Mouse (Mus musculus) midbrain, embryonic 14.5 days (tissue): ENCODE measurements at regions not wholly inside any gene's neighbourhood (a gene's known extent, or its start where the extent isn't known, plus 50 kb on each side); places are given as distances from the start of the nearest gene placed in this dataset.
"Not testable (repeated sequence)": the region's sequence is repeated elsewhere in the genome, so short reads cannot be mapped to it uniquely, and the experiment has no call there.

ENCODE experiments used
- ATAC-seq: fragments of 200-750 bp; cut with Nextera tagmentation; 2 replicates; pipeline ENCODE4 v1.8.0; 2017; ENCODE audit warnings: moderate number of reproducible peaks, moderate library complexity; ENCODE audit not compliant: low FRiP score, low TSS enrichment
- DNase-seq: peaks from one replicate; pipeline ENCODE4 v3.0.0-alpha.2; 2015
- H3K27ac ChIP-seq: fragments of 300-500 bp; sonication (generic); replicated peaks from 2 replicates; pipeline ENCODE4 v1.5.1; 2014; ENCODE audit warnings: mild to moderate bottlenecking, low read depth, low read length, moderate library complexity
- H3K27me3 ChIP-seq: fragments of 300-500 bp; sonication (generic); 2 replicates; pipeline ENCODE4 v1.6.1; 2014; ENCODE audit warnings: low read length, control low read depth, mixed read lengths; ENCODE audit not compliant: control insufficient read depth, insufficient read depth
- H3K36me3 ChIP-seq: fragments of 300-500 bp; sonication (generic); 2 replicates; pipeline ENCODE4 v1.6.1; 2014; ENCODE audit warnings: low read length, control low read depth; ENCODE audit not compliant: control insufficient read depth, insufficient read depth
- H3K4me1 ChIP-seq: fragments of 300-500 bp; sonication (generic); 2 replicates; pipeline ENCODE4 v1.6.1; 2014; ENCODE audit warnings: mild to moderate bottlenecking, antibody characterized with exemption, low read length, control low read depth; ENCODE audit not compliant: control insufficient read depth, insufficient read depth
- H3K4me2 ChIP-seq: fragments of 300-500 bp; sonication (generic); 2 replicates; pipeline ENCODE4 v1.6.1; 2014; ENCODE audit warnings: mild to moderate bottlenecking, low read length, moderate library complexity
- H3K4me3 ChIP-seq: fragments of 300-500 bp; sonication (generic); replicated peaks from 2 replicates; pipeline ENCODE4 v1.5.1; 2014; ENCODE audit warnings: low read depth, low read length
- H3K9ac ChIP-seq: fragments of 300-500 bp; sonication (generic); replicated peaks from 2 replicates; pipeline ENCODE4 v1.6.1; 2014; ENCODE audit warnings: mild to moderate bottlenecking, low read length, moderate library complexity
- H3K9me3 ChIP-seq: fragments of 300-500 bp; sonication (generic); 2 replicates; pipeline ENCODE4 v1.6.1; 2016; ENCODE audit warnings: low read length, control low read depth, mixed read lengths; ENCODE audit not compliant: control insufficient read depth
- WGBS: fragments of 180-500 bp; shearing (Covaris S2); extraction: QIAGEN DNeasy Blood & Tissue Kit; methylation state at CpG from one replicate; pipeline ENCODE4 v1.1.7; 2014; 5-methylcytosine and 5-hydroxymethylcytosine counted together

GRCm38 (mm10) chr8:103702236-103702635 is 399.2 kb upstream of the Cdh5 start:
- DNase-seq: peak; percentile 18
- Histone ChIP-seq H3K36me3 (no peaks in the 10 kb centered on the region), H3K4me2 (no peak overlapping the region), H3K9ac (no peak overlapping the region), H3K4me1 (no peaks in the 10 kb centered on the region), H3K4me3 (no peak overlapping the region), H3K27ac (no peak overlapping the region), H3K9me3 (peaks cover 9% of the 10 kb centered on the region; the same call in 1 of the 2 replicates), H3K27me3 (no peaks in the 10 kb centered on the region)
- WGBS: 52% methylated on average over 2 of the region's 2 CpGs
- no peak for ATAC-seq

- H3K4me3 ChIP-seq: no peak overlapping the region
- H3K36me3 ChIP-seq: no peaks in the 10 kb centered on the region
- DNase-seq (no peak), ATAC-seq (no peak)
- H3K4me1 ChIP-seq: no peaks in the 10 kb centered on the region
- no peaks in the 10 kb centered on the region for H3K27me3 ChIP-seq
- peaks cover 5% of the 10 kb centered on the region; the same call in 1 of the 2 replicates for H3K9me3 ChIP-seq
- WGBS: 87% methylated on average over 2 of the region's 2 CpGs
- H3K9ac ChIP-seq: no peak overlapping the region
- H3K27ac ChIP-seq: no peak overlapping the region
- no peak overlapping the region for H3K4me2 ChIP-seq
These were observed 395.3 kb upstream of the Cdh5 start for GRCm38 (mm10) chr8:103706084-103706483.

GRCm38 (mm10) chr8:103710871-103711270 is 390.6 kb upstream of the Cdh5 start:
- not testable (repeated sequence) for H3K4me3 ChIP-seq, H3K4me1 ChIP-seq, H3K27ac ChIP-seq, H3K4me2 ChIP-seq, H3K36me3 ChIP-seq, H3K9ac ChIP-seq, DNase-seq, ATAC-seq, H3K9me3 ChIP-seq, H3K27me3 ChIP-seq
- 86% methylated on average over 7 of the region's 7 CpGs for WGBS

GRCm38 (mm10) chr8:103717723-103718122 is 383.7 kb upstream of the Cdh5 start:
- no peak overlapping the region for H3K4me2 ChIP-seq
- no peak overlapping the region for H3K4me3 ChIP-seq
- DNase-seq: no peak
- no peaks in the 10 kb centered on the region for H3K27me3 ChIP-seq
- no peaks in the 10 kb centered on the region for H3K9me3 ChIP-seq
- H3K4me1 ChIP-seq: no peaks in the 10 kb centered on the region
- no peaks in the 10 kb centered on the region for H3K36me3 ChIP-seq
- no peak overlapping the region for H3K9ac ChIP-seq
- H3K27ac ChIP-seq: no peak overlapping the region
- no peak for ATAC-seq
- WGBS: 74% methylated on average over 4 of the region's 4 CpGs

GRCm38 (mm10) chr8:103733466-103733865 is 368.0 kb upstream of the Cdh5 start:
- Histone ChIP-seq H3K36me3 (no peaks in the 10 kb centered on the region), H3K4me3 (no peak overlapping the region), H3K4me2 (no peak overlapping the region), H3K9ac (no peak overlapping the region), H3K27me3 (no peaks in the 10 kb centered on the region), H3K27ac (no peak overlapping the region), H3K4me1 (no peaks in the 10 kb centered on the region), H3K9me3 (no peaks in the 10 kb centered on the region)
- no peak for ATAC-seq
- DNase-seq: no peak
- 96% methylated on average over 3 of the region's 3 CpGs for WGBS

- no peak for DNase-seq
These were observed 363.1 kb upstream of the Cdh5 start for GRCm38 (mm10) chr8:103738330-103738729.

GRCm38 (mm10) chr8:103741395-103741794 is 360.0 kb upstream of the Cdh5 start:
- Histone ChIP-seq H3K4me1 (no peaks in the 10 kb centered on the region), H3K4me3 (no peak overlapping the region), H3K27ac (no peak overlapping the region), H3K9me3 (no peaks in the 10 kb centered on the region), H3K4me2 (no peak overlapping the region), H3K27me3 (no peaks in the 10 kb centered on the region), H3K36me3 (no peaks in the 10 kb centered on the region), H3K9ac (no peak overlapping the region)
- 67% methylated on average over 8 of the region's 8 CpGs for WGBS
- ATAC-seq: no peak
- no peak for DNase-seq

More at GRCm38 (mm10) chr8:103738330-103738729, 363.1 kb upstream of the Cdh5 start:
- no peaks in the 10 kb centered on the region for H3K27me3 ChIP-seq
- no peak overlapping the region for H3K27ac ChIP-seq
- no peak overlapping the region for H3K4me2 ChIP-seq
- no peaks in the 10 kb centered on the region for H3K4me1 ChIP-seq
- no peak overlapping the region for H3K9ac ChIP-seq
- no peak overlapping the region for H3K4me3 ChIP-seq
- ATAC-seq: no peak
- no peaks in the 10 kb centered on the region for H3K9me3 ChIP-seq
- 91% methylated on average over 8 of the region's 8 CpGs for WGBS
- H3K36me3 ChIP-seq: no peaks in the 10 kb centered on the region

GRCm38 (mm10) chr8:103748734-103749133 is 352.7 kb upstream of the Cdh5 start:
- Histone ChIP-seq H3K9me3 (no peaks in the 10 kb centered on the region), H3K27ac (no peak overlapping the region), H3K36me3 (no peaks in the 10 kb centered on the region), H3K4me2 (no peak overlapping the region), H3K4me3 (no peak overlapping the region), H3K4me1 (no peaks in the 10 kb centered on the region), H3K9ac (no peak overlapping the region), H3K27me3 (no peaks in the 10 kb centered on the region)
- no peak for DNase-seq
- WGBS: 86% methylated on average over 4 of the region's 4 CpGs
- ATAC-seq: no peak

GRCm38 (mm10) chr8:103750278-103751097 is 350.9 kb upstream of the Cdh5 start:
- H3K27me3 ChIP-seq: no peaks in the 10 kb centered on the region
- no peak overlapping the region for H3K4me2 ChIP-seq
- no peak for DNase-seq
- 34% methylated on average over 12 of the region's 12 CpGs for WGBS
- no peaks in the 10 kb centered on the region for H3K4me1 ChIP-seq
- ATAC-seq: no peak
- H3K4me3 ChIP-seq: no peak overlapping the region
- no peak overlapping the region for H3K27ac ChIP-seq
- no peaks in the 10 kb centered on the region for H3K9me3 ChIP-seq
- no peak overlapping the region for H3K9ac ChIP-seq
- H3K36me3 ChIP-seq: no peaks in the 10 kb centered on the region
